Mouse (Mus musculus): ENCODE data around the gene Thrb. TPM values are rescaled to one million over a fixed set of nuclear protein-coding genes. Genes with fewer than 3 reads are reported as not detected.

The Thrb gene
- total and polyA plus RNA-seq, 3 experiments: not detected

GRCm38 (mm10) chr14:17917899-17918298 lies 257.8 kb downstream of the Thrb start:
- H3K9ac ChIP-seq (ENCODE audit: control insufficient read depth, low read depth, low read length, poor library complexity, severe bottlenecking): no peak overlapping the region
- H3K4me3 ChIP-seq (ENCODE audit: control insufficient read depth in 1 of 2, insufficient read depth in 1 of 2, low read depth in 2 of 2, low read length in 2 of 2): no peak overlapping the region
- H3K9me3 ChIP-seq (replicated peaks; ENCODE audit: insufficient read depth, low read length): no peaks in the 10 kb centered on the region
- H3K4me1 ChIP-seq (ENCODE audit: control insufficient read depth in 1 of 2, insufficient read depth in 2 of 2, low read length in 2 of 2): no peaks in the 10 kb centered on the region
- no peaks in the 10 kb centered on the region for H3K79me2 ChIP-seq (ENCODE audit: control insufficient read depth, insufficient read depth, low read length, poor library complexity)
- no peaks in the 10 kb centered on the region for H3K36me3 ChIP-seq (ENCODE audit: control insufficient read depth in 1 of 2, insufficient read depth in 2 of 2, low read length in 2 of 2)
- no peaks in the 10 kb centered on the region for H3K27me3 ChIP-seq (ENCODE audit: control insufficient read depth in 1 of 2, insufficient read depth in 2 of 2, low read length in 2 of 2)
- no peak overlapping the region for H3K27ac ChIP-seq (ENCODE audit: control insufficient read depth, low read depth, low read length)
- no peak for DNase-seq (ENCODE audit: low read depth, low spot score)
- no peak for TF ChIP-seq RCOR1 (IDR thresholded peaks at IDR 0.05; ENCODE audit: low read depth, low read length)
- no peak for TF ChIP-seq UBTF (IDR thresholded peaks at IDR 0.05; ENCODE audit: borderline replicate concordance, insufficient read depth, low read depth, low read length)
- TF ChIP-seq GATA1 (IDR thresholded peaks at IDR 0.05; ENCODE audit: low read depth, low read length): no peak
- TF ChIP-seq BHLHE40 (IDR thresholded peaks at IDR 0.05; ENCODE audit: borderline replicate concordance, low read depth, low read length): no peak
- TF ChIP-seq GABPA (IDR thresholded peaks at IDR 0.05; ENCODE audit: low read depth, low read length): no peak
- no peak for TF ChIP-seq CTCF (IDR thresholded peaks at IDR 0.05 in 2 of 3, conservative IDR thresholded peaks at IDR 0.05 in 1 of 3; ENCODE audit: control insufficient read depth in 1 of 3, insufficient read depth in 1 of 3, low read depth in 2 of 3, low read length in 3 of 3, poor library complexity in 1 of 3, severe bottlenecking in 1 of 3)
- TF ChIP-seq MAZ (IDR thresholded peaks at IDR 0.05; ENCODE audit: low read depth, low read length): no peak
- no peak for TF ChIP-seq ZC3H11A (IDR thresholded peaks at IDR 0.05; ENCODE audit: low read depth, low read length)
- TF ChIP-seq RAD21 (IDR thresholded peaks at IDR 0.05; ENCODE audit: low read depth, low read length): no peak
- no peak for TF ChIP-seq ZMIZ1 (IDR thresholded peaks at IDR 0.05; ENCODE audit: low read depth, low read length)
- no peak for TF ChIP-seq USF2 (IDR thresholded peaks at IDR 0.05; ENCODE audit: borderline replicate concordance in 1 of 2, insufficient read depth in 1 of 2, low read depth in 1 of 2, low read length in 2 of 2)
- no peak for TF ChIP-seq NELFE (IDR thresholded peaks at IDR 0.05; ENCODE audit: low read depth, low read length)
- TF ChIP-seq JUND (IDR thresholded peaks at IDR 0.05; ENCODE audit: low read depth, low read length): no peak
- TF ChIP-seq ZKSCAN1 (IDR thresholded peaks at IDR 0.05; ENCODE audit: low read depth, low read length): no peak
- TF ChIP-seq MAFK (IDR thresholded peaks at IDR 0.05; ENCODE audit: borderline replicate concordance, low read depth, low read length): no peak
- TF ChIP-seq TCF12 (IDR thresholded peaks at IDR 0.05; ENCODE audit: low read depth, low read length): no peak
- TF ChIP-seq EP300 (IDR thresholded peaks at IDR 0.05; ENCODE audit: low read depth in 1 of 2, low read length in 2 of 2): no peak
- no peak for TF ChIP-seq SMC3 (IDR thresholded peaks at IDR 0.05; ENCODE audit: low read depth, low read length)
- TF ChIP-seq POLR2A (IDR thresholded peaks at IDR 0.05; ENCODE audit: control insufficient read depth in 1 of 2, insufficient read depth in 1 of 2, low read depth in 1 of 2, low read length in 2 of 2, poor library complexity in 1 of 2): no peak
- TF ChIP-seq ELF1 (IDR thresholded peaks at IDR 0.05; ENCODE audit: low read depth, low read length): no peak
